Mouse (Mus musculus): ENCODE measurements around the gene Hdac11. TPM values are rescaled to one million over a fixed set of nuclear protein-coding genes. Genes with fewer than 3 reads are reported as not detected.
"Not testable (repeated sequence)": the region's sequence is repeated elsewhere in the genome, so short reads cannot be mapped to it uniquely, and the experiment has no call there.

Gene Hdac11
- polyA plus RNA-seq, 1 experiment from 2014 or later: 15.6 TPM

GRCm38 (mm10) chr6:91116244-91117145 is 40.0 kb upstream of the Hdac11 start, which contains the start of gene Nup210:
Gene Nup210, minus strand, starts transcription at chr6:91116829.
- WGBS: under 1% methylated on average over 82 of the region's 93 CpGs

GRCm38 (mm10) chr6:91117149-91117548 is 39.3 kb upstream of the Hdac11 start:
- H3K4me1 ChIP-seq: peaks cover 15% of the 10 kb centered on the region
- H3K36me3 ChIP-seq: no peaks in the 10 kb centered on the region
- H3K27me3 ChIP-seq: peaks cover 38% of the 10 kb centered on the region
- H3K9me3 ChIP-seq: peaks cover 6% of the 10 kb centered on the region; the same call in 1 of the 2 replicates
- no peak overlapping the region for H3K27ac ChIP-seq
- peak overlapping the region; percentile 62 for H3K4me3 ChIP-seq
- H3K9ac ChIP-seq: 0 out of 2 replicates have a peak overlapping the region, but pooled peaks have one; percentile 70
- peak overlapping the region; percentile 100 for H3K4me2 ChIP-seq
- no peak for ATAC-seq (ENCODE audit: insufficient number of reproducible peaks, insufficient read depth, low FRiP score, low TSS enrichment, low read depth)
- WGBS: 2% methylated on average over 9 of the region's 9 CpGs

More at GRCm38 (mm10) chr6:91116244-91117145, 40.0 kb upstream of the Hdac11 start, which contains the start of gene Nup210:
- peaks cover 38% of the 10 kb centered on the region for H3K27me3 ChIP-seq
- peaks cover 15% of the 10 kb centered on the region for H3K4me1 ChIP-seq
- ATAC-seq (ENCODE audit: insufficient number of reproducible peaks, insufficient read depth, low FRiP score, low TSS enrichment, low read depth): peak; percentile 91
- H3K27ac ChIP-seq: no peak within 1 kb of the TSS
- H3K4me3 ChIP-seq: peak within 1 kb of the TSS; percentile 62
- H3K9me3 ChIP-seq: 0 out of 2 replicates have a peak, but pooled peaks cover under 1% of the 10 kb centered on the region
- peak within 1 kb of the TSS; percentile 70 for H3K9ac ChIP-seq
- no peaks in the 10 kb centered on the region for H3K36me3 ChIP-seq
- H3K4me2 ChIP-seq: peak within 1 kb of the TSS; percentile 100

- Histone ChIP-seq H3K9me3 (peaks cover 6% of the 10 kb centered on the region; the same call in 1 of the 2 replicates), H3K27me3 (peaks cover 38% of the 10 kb centered on the region), H3K4me3 (no peak overlapping the region), H3K4me2 (no peak overlapping the region), H3K27ac (no peak overlapping the region), H3K9ac (no peak overlapping the region), H3K36me3 (no peaks in the 10 kb centered on the region), H3K4me1 (peaks cover 15% of the 10 kb centered on the region)
- ATAC-seq (ENCODE audit: insufficient number of reproducible peaks, insufficient read depth, low FRiP score, low TSS enrichment, low read depth): no peak
These were observed 37.9 kb upstream of the Hdac11 start for GRCm38 (mm10) chr6:91118526-91118925.

- no peak overlapping the region for H3K27ac ChIP-seq
- WGBS: 80% methylated on average over 2 of the region's 2 CpGs
- no peaks in the 10 kb centered on the region for H3K36me3 ChIP-seq
- no peak overlapping the region for H3K4me3 ChIP-seq
- H3K27me3 ChIP-seq: peaks cover 29% of the 10 kb centered on the region
- H3K9ac ChIP-seq: no peak overlapping the region
- no peak overlapping the region for H3K4me2 ChIP-seq
- peaks cover 15% of the 10 kb centered on the region for H3K4me1 ChIP-seq
- H3K9me3 ChIP-seq: peaks cover 6% of the 10 kb centered on the region; the same call in 1 of the 2 replicates
- ATAC-seq (ENCODE audit: insufficient number of reproducible peaks, insufficient read depth, low FRiP score, low TSS enrichment, low read depth): no peak
These were observed 36.3 kb upstream of the Hdac11 start for GRCm38 (mm10) chr6:91120206-91120605.

- H3K4me3 ChIP-seq; ATAC-seq (ENCODE audit: insufficient number of reproducible peaks, insufficient read depth, low FRiP score, low TSS enrichment, low read depth); H3K27ac ChIP-seq; H3K9me3 ChIP-seq; H3K36me3 ChIP-seq; H3K9ac ChIP-seq; H3K4me2 ChIP-seq: not testable (repeated sequence)
- Histone ChIP-seq H3K27me3 (peaks cover 20% of the 10 kb centered on the region), H3K4me1 (peaks cover 12% of the 10 kb centered on the region)
- 90% methylated on average over 7 of the region's 7 CpGs for WGBS
These were observed 35.4 kb upstream of the Hdac11 start for GRCm38 (mm10) chr6:91121089-91121488.

- WGBS: 82% methylated on average over 3 of the region's 3 CpGs
- Histone ChIP-seq H3K9ac (no peak overlapping the region), H3K27me3 (peaks cover 2% of the 10 kb centered on the region; the same call in 1 of the 2 replicates), H3K4me3 (no peak overlapping the region), H3K4me2 (no peak overlapping the region), H3K27ac (no peak overlapping the region), H3K36me3 (no peaks in the 10 kb centered on the region), H3K4me1 (no peaks in the 10 kb centered on the region; the same call in 1 of the 2 replicates), H3K9me3 (peaks cover 6% of the 10 kb centered on the region; the same call in 1 of the 2 replicates)
- ATAC-seq (ENCODE audit: insufficient number of reproducible peaks, insufficient read depth, low FRiP score, low TSS enrichment, low read depth): no peak
These were observed 33.0 kb upstream of the Hdac11 start for GRCm38 (mm10) chr6:91123453-91123852.

- H3K27me3 ChIP-seq: no peaks in the 10 kb centered on the region
- H3K9me3 ChIP-seq: peaks cover 6% of the 10 kb centered on the region; the same call in 1 of the 2 replicates
- H3K4me2 ChIP-seq: no peak overlapping the region
- no peaks in the 10 kb centered on the region for H3K36me3 ChIP-seq
- H3K27ac ChIP-seq: no peak overlapping the region
- ATAC-seq (ENCODE audit: insufficient number of reproducible peaks, insufficient read depth, low FRiP score, low TSS enrichment, low read depth): no peak
- no peak overlapping the region for H3K4me3 ChIP-seq
- H3K4me1 ChIP-seq: no peaks in the 10 kb centered on the region; the same call in 1 of the 2 replicates
- WGBS: 45% methylated on average over 7 of the region's 7 CpGs
- no peak overlapping the region for H3K9ac ChIP-seq
These were observed 31.9 kb upstream of the Hdac11 start for GRCm38 (mm10) chr6:91124286-91125227.

- H3K4me2 ChIP-seq: no peak overlapping the region
- WGBS: 86% methylated on average over 2 of the region's 2 CpGs
- no peaks in the 10 kb centered on the region for H3K27me3 ChIP-seq
- no peaks in the 10 kb centered on the region; the same call in 1 of the 2 replicates for H3K4me1 ChIP-seq
- H3K9ac ChIP-seq: no peak overlapping the region
- ATAC-seq (ENCODE audit: insufficient number of reproducible peaks, insufficient read depth, low FRiP score, low TSS enrichment, low read depth): no peak
- H3K4me3 ChIP-seq: no peak overlapping the region
- H3K36me3 ChIP-seq: no peaks in the 10 kb centered on the region
- H3K9me3 ChIP-seq: peaks cover 6% of the 10 kb centered on the region; the same call in 1 of the 2 replicates
- no peak overlapping the region for H3K27ac ChIP-seq
These were observed 31.3 kb upstream of the Hdac11 start for GRCm38 (mm10) chr6:91125228-91125585.

GRCm38 (mm10) chr6:91128996-91129395 is 27.5 kb upstream of the Hdac11 start:
- ATAC-seq (ENCODE audit: insufficient number of reproducible peaks, insufficient read depth, low FRiP score, low TSS enrichment, low read depth): no peak
- 48% methylated on average over 4 of the region's 4 CpGs for WGBS

GRCm38 (mm10) chr6:91130856-91131255 is 25.6 kb upstream of the Hdac11 start:
- H3K9me3 ChIP-seq: no peaks in the 10 kb centered on the region
- H3K27ac ChIP-seq: no peak overlapping the region
- WGBS: 53% methylated on average over 1 of the region's 1 CpGs

More at GRCm38 (mm10) chr6:91128996-91129395, 27.5 kb upstream of the Hdac11 start:
- Histone ChIP-seq H3K9ac (no peak overlapping the region), H3K4me2 (no peak overlapping the region), H3K27ac (no peak overlapping the region), H3K4me1 (no peaks in the 10 kb centered on the region; the same call in 1 of the 2 replicates), H3K9me3 (no peaks in the 10 kb centered on the region), H3K36me3 (no peaks in the 10 kb centered on the region), H3K27me3 (no peaks in the 10 kb centered on the region), H3K4me3 (no peak overlapping the region)

GRCm38 (mm10) chr6:91137343-91137956 is 19.0 kb upstream of the Hdac11 start:
- Histone ChIP-seq H3K9me3 (no peaks in the 10 kb centered on the region), H3K4me3 (no peak overlapping the region), H3K9ac (no peak overlapping the region), H3K4me1 (no peaks in the 10 kb centered on the region), H3K27ac (no peak overlapping the region), H3K27me3 (no peaks in the 10 kb centered on the region), H3K36me3 (no peaks in the 10 kb centered on the region), H3K4me2 (no peak overlapping the region)
- ATAC-seq (ENCODE audit: insufficient number of reproducible peaks, insufficient read depth, low FRiP score, low TSS enrichment, low read depth): no peak
- WGBS: 75% methylated on average over 10 of the region's 10 CpGs

More at GRCm38 (mm10) chr6:91130856-91131255, 25.6 kb upstream of the Hdac11 start:
- no peak for ATAC-seq (ENCODE audit: insufficient number of reproducible peaks, insufficient read depth, low FRiP score, low TSS enrichment, low read depth)
- no peaks in the 10 kb centered on the region; the same call in 1 of the 2 replicates for H3K4me1 ChIP-seq
- no peak overlapping the region for H3K9ac ChIP-seq
- H3K4me2 ChIP-seq: no peak overlapping the region
- no peaks in the 10 kb centered on the region for H3K36me3 ChIP-seq
- no peak overlapping the region for H3K4me3 ChIP-seq
- no peaks in the 10 kb centered on the region for H3K27me3 ChIP-seq
